Mouse (Mus musculus) urinary bladder, postnatal 14 days (tissue): ENCODE data around the gene Anks1b.

Experiments
- DNase-seq: peaks from one replicate; pipeline ENCODE4 v3.0.0; 2021; ENCODE audit warnings: low spot score

Gene Anks1b

GRCm38 (mm10) chr10:90376605-90377004 is 503.3 kb downstream of the Anks1b start:
- no peak for DNase-seq

- no peak for DNase-seq
Measured at GRCm38 (mm10) chr10:90380062-90380461, 506.8 kb downstream of the Anks1b start.

GRCm38 (mm10) chr10:90380704-90381339 is 507.5 kb downstream of the Anks1b start:
- DNase-seq: no peak

GRCm38 (mm10) chr10:90400382-90400781 is 527.1 kb downstream of the Anks1b start:
- no peak for DNase-seq

GRCm38 (mm10) chr10:90408484-90408883 is 535.2 kb downstream of the Anks1b start:
- DNase-seq: no peak

- no peak for DNase-seq
Measured at GRCm38 (mm10) chr10:90431527-90431926, 558.2 kb downstream of the Anks1b start.

- no peak for DNase-seq
Measured at GRCm38 (mm10) chr10:90431974-90432373, 558.7 kb downstream of the Anks1b start.

- no peak for DNase-seq
Measured at GRCm38 (mm10) chr10:90432479-90432878, 559.2 kb downstream of the Anks1b start.

- DNase-seq: no peak
Measured at GRCm38 (mm10) chr10:90441036-90441435, 567.7 kb downstream of the Anks1b start.

GRCm38 (mm10) chr10:90441656-90442055 is 568.3 kb downstream of the Anks1b start:
- DNase-seq: no peak

GRCm38 (mm10) chr10:90464906-90465305 is 591.6 kb downstream of the Anks1b start:
- DNase-seq: no peak

- no peak for DNase-seq
Measured at GRCm38 (mm10) chr10:90465426-90465825, 592.1 kb downstream of the Anks1b start.

GRCm38 (mm10) chr10:90467546-90467945 is 594.2 kb downstream of the Anks1b start:
- no peak for DNase-seq

GRCm38 (mm10) chr10:90493436-90493835 is 620.1 kb downstream of the Anks1b start:
- no peak for DNase-seq

GRCm38 (mm10) chr10:90493996-90494642 is 620.8 kb downstream of the Anks1b start:
- no peak for DNase-seq

- no peak for DNase-seq
Measured at GRCm38 (mm10) chr10:90494981-90495516, 621.7 kb downstream of the Anks1b start.

GRCm38 (mm10) chr10:90507561-90507960 is 634.3 kb downstream of the Anks1b start:
- no peak for DNase-seq

GRCm38 (mm10) chr10:90512801-90513200 is 639.5 kb downstream of the Anks1b start:
- DNase-seq: no peak

- no peak for DNase-seq
Measured at GRCm38 (mm10) chr10:90531813-90532212, 658.5 kb downstream of the Anks1b start.

- no peak for DNase-seq
Measured at GRCm38 (mm10) chr10:90535370-90535769, 662.1 kb downstream of the Anks1b start.

- DNase-seq: no peak
Measured at GRCm38 (mm10) chr10:90546635-90547034, 673.3 kb downstream of the Anks1b start.

- no peak for DNase-seq
Measured at GRCm38 (mm10) chr10:90562906-90563305, 689.6 kb downstream of the Anks1b start.
